Mouse (Mus musculus) megakaryocyte, embryonic 14.5 days (primary cell): ENCODE results near the gene Igsf11.

Experiments
- FLI1 ChIP-seq: IDR thresholded peaks from 2 replicates; pipeline ENCODE4 v1.6.1; 2012; ENCODE audit warnings: low read length, inconsistent platforms, mixed read lengths
- GATA1 ChIP-seq: IDR thresholded peaks from 3 replicates; pipeline ENCODE4 v1.6.1; 2012; ENCODE audit warnings: mixed read lengths, low read length, inconsistent platforms, borderline replicate concordance

GRCm38 (mm10) chr16:38953821-38954220 is 61.4 kb downstream of the Igsf11 start:
- TF ChIP-seq GATA1 (no peak), FLI1 (no peak)
